ENCODE assay signal across 12 mouse cellular contexts in the genomic region with DNA sequence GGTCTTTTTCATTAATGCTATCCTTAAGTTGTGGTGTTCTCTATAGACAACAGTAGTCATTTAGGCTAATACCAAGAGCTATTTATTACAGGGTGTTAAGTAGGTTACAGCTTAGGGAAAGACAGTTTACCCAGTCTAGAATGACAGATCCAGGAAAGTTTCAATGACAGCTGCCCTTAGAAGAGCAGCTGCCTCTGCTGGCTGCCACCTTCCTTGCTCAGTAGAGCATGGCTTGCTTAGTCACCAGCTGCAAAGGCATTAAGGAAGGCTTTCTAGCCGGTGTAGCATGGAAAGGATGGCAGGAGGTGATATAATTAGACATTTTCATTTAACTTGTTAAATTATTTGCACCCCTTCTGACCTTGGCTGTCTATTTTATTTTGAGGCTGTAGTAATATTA.
"Had no signal": no experiment of that assay in that cellular context is flagged by ENCODE, and none has a peak within 500 bp of the region (broad histone marks: within the 10 kb centered on the region; RNA-seq: fewer than 3 reads in every experiment).

No protein-coding gene starts in this region.

- H3K27ac ChIP-seq: layer of hippocampus, adult 2 months; limb, embryonic 13.5 days; liver, embryonic 14.5 days; midbrain, embryonic 15.5 days; neural tube, embryonic 13.5 days had no signal

- H3K36me3 ChIP-seq: midbrain, embryonic 15.5 days; neural tube, embryonic 13.5 days had no signal

- H3K27me3 ChIP-seq: limb, embryonic 13.5 days; midbrain, embryonic 15.5 days; neural tube, embryonic 13.5 days had no signal

- H3K4me3 ChIP-seq: layer of hippocampus, adult 2 months; limb, embryonic 13.5 days; midbrain, embryonic 15.5 days; neural tube, embryonic 13.5 days had no signal

- ATAC-seq: lung, postnatal 0 days; midbrain, embryonic 15.5 days had no signal

- DNase-seq: kidney, adult 18-20 months; kidney, postnatal 36 days; left cerebral cortex, postnatal 4 days; lung, adult 18-20 months; lung, postnatal 36 days; thymus, postnatal 36 days had no signal

- H3K9ac ChIP-seq: limb, embryonic 13.5 days; liver, embryonic 14.5 days; midbrain, embryonic 15.5 days; neural tube, embryonic 13.5 days had no signal

- H3K9me3 ChIP-seq: limb, embryonic 13.5 days; midbrain, embryonic 15.5 days; neural tube, embryonic 13.5 days had no signal

- H3K4me2 ChIP-seq: limb, embryonic 13.5 days; midbrain, embryonic 15.5 days; neural tube, embryonic 13.5 days had no signal

- H3K4me1 ChIP-seq: limb, embryonic 13.5 days; midbrain, embryonic 15.5 days; neural tube, embryonic 13.5 days had no signal
